Mouse (Mus musculus): ENCODE measurements around the gene Slx4ip.

GRCm38 (mm10) chr2:136946297-136946696 lies 55.3 kb downstream of the Slx4ip start:
- TF ChIP-seq CTCF (IDR thresholded peaks at IDR 0.05; ENCODE audit: control insufficient read depth, insufficient read depth, insufficient replicate concordance, low read depth, low read length) (no peak), POLR2A (IDR thresholded peaks at IDR 0.05; ENCODE audit: control insufficient read depth, low read depth, low read length) (no peak)

Measured in testis, adult 2 months (tissue).